Mouse (Mus musculus): ENCODE measurements around the gene Btbd3. TPM values are rescaled to one million over a fixed set of nuclear protein-coding genes. Genes with fewer than 3 reads are reported as not detected.

Gene Btbd3
- polyA plus RNA-seq (2012; rRNA removed): 11.4 and 13.5 TPM in 2 replicates

GRCm38 (mm10) chr2:138256411-138256810 is at the start of gene Btbd3:
TSS of gene Btbd3 (plus strand) at chr2:138256565.
- no peak for DNase-seq (ENCODE audit: low read depth)

- no peak for DNase-seq (ENCODE audit: low read depth)
Observed at GRCm38 (mm10) chr2:138215561-138215960, 40.8 kb upstream of the Btbd3 start.

- no peak for DNase-seq (ENCODE audit: low read depth)
Observed at GRCm38 (mm10) chr2:138220269-138220668, 36.1 kb upstream of the Btbd3 start.

GRCm38 (mm10) chr2:138232247-138232646 is 24.1 kb upstream of the Btbd3 start:
- DNase-seq (ENCODE audit: low read depth): no peak

GRCm38 (mm10) chr2:138236149-138236548 is 20.2 kb upstream of the Btbd3 start:
- DNase-seq (ENCODE audit: low read depth): no peak

GRCm38 (mm10) chr2:138242452-138242851 is 13.9 kb upstream of the Btbd3 start:
- no peak for DNase-seq (ENCODE audit: low read depth)

GRCm38 (mm10) chr2:138245631-138246289 is 10.6 kb upstream of the Btbd3 start:
- no peak for DNase-seq (ENCODE audit: low read depth)

- no peak for DNase-seq (ENCODE audit: low read depth)
Observed at GRCm38 (mm10) chr2:138247986-138248385, 8.4 kb upstream of the Btbd3 start.

- no peak for DNase-seq (ENCODE audit: low read depth)
Observed at GRCm38 (mm10) chr2:138256851-138257471, 596 bp downstream of the Btbd3 start.

GRCm38 (mm10) chr2:138257692-138258315 is 1.4 kb downstream of the Btbd3 start:
- no peak for DNase-seq (ENCODE audit: low read depth)

GRCm38 (mm10) chr2:138261140-138261539 is 4.8 kb downstream of the Btbd3 start:
- DNase-seq (ENCODE audit: low read depth): no peak

- no peak for DNase-seq (ENCODE audit: low read depth)
Observed at GRCm38 (mm10) chr2:138262885-138263284, 6.5 kb downstream of the Btbd3 start.

GRCm38 (mm10) chr2:138265356-138266005 is 9.1 kb downstream of the Btbd3 start:
- no peak for DNase-seq (ENCODE audit: low read depth)

GRCm38 (mm10) chr2:138266679-138267078 is 10.3 kb downstream of the Btbd3 start:
- no peak for DNase-seq (ENCODE audit: low read depth)

- DNase-seq (ENCODE audit: low read depth): no peak
Observed at GRCm38 (mm10) chr2:138267852-138268513, 11.6 kb downstream of the Btbd3 start.

- no peak for DNase-seq (ENCODE audit: low read depth)
Observed at GRCm38 (mm10) chr2:138269330-138269729, 13.0 kb downstream of the Btbd3 start.

GRCm38 (mm10) chr2:138273404-138274073 is 17.2 kb downstream of the Btbd3 start:
- peak; percentile 83 for DNase-seq (ENCODE audit: low read depth)

- DNase-seq (ENCODE audit: low read depth): no peak
Observed at GRCm38 (mm10) chr2:138274086-138274485, 17.7 kb downstream of the Btbd3 start.

GRCm38 (mm10) chr2:138277842-138278691 is 21.7 kb downstream of the Btbd3 start:
- DNase-seq (ENCODE audit: low read depth): no peak

- DNase-seq (ENCODE audit: low read depth): no peak
Observed at GRCm38 (mm10) chr2:138278853-138279640, 22.7 kb downstream of the Btbd3 start.
